Mouse (Mus musculus): ENCODE measurements at regions not wholly inside any gene's neighbourhood (a gene's known extent, or its start where the extent isn't known, plus 50 kb on each side); places are given as distances from the start of the nearest gene placed in this dataset.
A peak's percentile ranks its signal among the peaks of the same experiment; 100 is the strongest.

- no peaks in the 10 kb centered on the region for H3K9me3 ChIP-seq
- H3K27me3 ChIP-seq (ENCODE audit: poor library complexity, severe bottlenecking) = no peaks in the 10 kb centered on the region
- H3K4me1 ChIP-seq = peaks cover 8% of the 10 kb centered on the region; the same call in 1 of the 2 replicates
- H3K4me3 ChIP-seq = no peak overlapping the region
- H3K27ac ChIP-seq = no peak overlapping the region
- no peaks in the 10 kb centered on the region for H3K36me3 ChIP-seq (replicated peaks)
- 94% methylated on average over 2 of the region's 2 CpGs for WGBS
- DNase-seq (ENCODE audit: extremely low spot score, low spot score) = no peak
Observed at GRCm38 (mm10) chr9:30186261-30186660, 223.3 kb upstream of the Ntm start.

- WGBS = 93% methylated on average over 5 of the region's 5 CpGs
- H3K4me3 ChIP-seq = no peak overlapping the region
- peaks cover 6% of the 10 kb centered on the region; the same call in 1 of the 2 replicates for H3K4me1 ChIP-seq
- no peaks in the 10 kb centered on the region for H3K9me3 ChIP-seq
- DNase-seq (ENCODE audit: extremely low spot score, low spot score) = no peak
- no peaks in the 10 kb centered on the region for H3K27me3 ChIP-seq (ENCODE audit: poor library complexity, severe bottlenecking)
- no peak overlapping the region for H3K27ac ChIP-seq
- no peaks in the 10 kb centered on the region for H3K36me3 ChIP-seq (replicated peaks)
Observed at GRCm38 (mm10) chr9:30190078-30190477, 227.1 kb upstream of the Ntm start.

GRCm38 (mm10) chr9:30191119-30191518 is 228.2 kb upstream of the Ntm start:
- Histone ChIP-seq H3K4me1 (no peaks in the 10 kb centered on the region), H3K4me3 (no peak overlapping the region), H3K27ac (no peak overlapping the region), H3K9me3 (no peaks in the 10 kb centered on the region), H3K36me3 (replicated peaks) (no peaks in the 10 kb centered on the region), H3K27me3 (ENCODE audit: poor library complexity, severe bottlenecking) (no peaks in the 10 kb centered on the region)
- no peak for DNase-seq (ENCODE audit: extremely low spot score, low spot score)

- no peak for DNase-seq (ENCODE audit: extremely low spot score, low spot score)
- Histone ChIP-seq H3K4me3 (no peak overlapping the region), H3K36me3 (replicated peaks) (no peaks in the 10 kb centered on the region), H3K9me3 (no peaks in the 10 kb centered on the region), H3K27ac (no peak overlapping the region), H3K4me1 (no peaks in the 10 kb centered on the region), H3K27me3 (ENCODE audit: poor library complexity, severe bottlenecking) (no peaks in the 10 kb centered on the region)
Observed at GRCm38 (mm10) chr9:30191902-30192301, 229.0 kb upstream of the Ntm start.

- WGBS = 86% methylated on average over 3 of the region's 3 CpGs
- no peak overlapping the region for H3K4me3 ChIP-seq
- no peak overlapping the region for H3K27ac ChIP-seq
- no peaks in the 10 kb centered on the region for H3K36me3 ChIP-seq (replicated peaks)
- no peak for DNase-seq (ENCODE audit: extremely low spot score, low spot score)
- no peaks in the 10 kb centered on the region for H3K27me3 ChIP-seq (ENCODE audit: poor library complexity, severe bottlenecking)
- no peaks in the 10 kb centered on the region for H3K9me3 ChIP-seq
- no peaks in the 10 kb centered on the region for H3K4me1 ChIP-seq
Observed at GRCm38 (mm10) chr9:30194866-30195265, 231.9 kb upstream of the Ntm start.

- no peaks in the 10 kb centered on the region for H3K27me3 ChIP-seq (ENCODE audit: poor library complexity, severe bottlenecking)
- no peak overlapping the region for H3K4me3 ChIP-seq
- no peaks in the 10 kb centered on the region for H3K4me1 ChIP-seq
- H3K27ac ChIP-seq = no peak overlapping the region
- no peak for DNase-seq (ENCODE audit: extremely low spot score, low spot score)
- no peaks in the 10 kb centered on the region for H3K36me3 ChIP-seq (replicated peaks)
- no peaks in the 10 kb centered on the region for H3K9me3 ChIP-seq
- 90% methylated on average over 3 of the region's 3 CpGs for WGBS
Observed at GRCm38 (mm10) chr9:30202411-30202810, 224.5 kb upstream of the Snx19 start.

GRCm38 (mm10) chr9:30207631-30208030 is 219.3 kb upstream of the Snx19 start:
- Histone ChIP-seq H3K36me3 (replicated peaks) (no peaks in the 10 kb centered on the region), H3K9me3 (no peaks in the 10 kb centered on the region), H3K27ac (no peak overlapping the region), H3K4me3 (no peak overlapping the region), H3K27me3 (ENCODE audit: poor library complexity, severe bottlenecking) (no peaks in the 10 kb centered on the region), H3K4me1 (peaks cover 6% of the 10 kb centered on the region)
- 92% methylated on average over 4 of the region's 4 CpGs for WGBS
- no peak for DNase-seq (ENCODE audit: extremely low spot score, low spot score)

GRCm38 (mm10) chr9:30209806-30210205 is 217.1 kb upstream of the Snx19 start:
- Histone ChIP-seq H3K27me3 (ENCODE audit: poor library complexity, severe bottlenecking) (no peaks in the 10 kb centered on the region), H3K27ac (no peak overlapping the region; the same call in 1 of the 2 replicates), H3K9me3 (no peaks in the 10 kb centered on the region), H3K36me3 (replicated peaks) (no peaks in the 10 kb centered on the region), H3K4me3 (no peak overlapping the region), H3K4me1 (peaks cover 6% of the 10 kb centered on the region)
- WGBS = 52% methylated on average over 1 of the region's 1 CpGs
- no peak for DNase-seq (ENCODE audit: extremely low spot score, low spot score)

- H3K27ac ChIP-seq = no peak overlapping the region
- H3K4me3 ChIP-seq = no peak overlapping the region
- no peaks in the 10 kb centered on the region for H3K27me3 ChIP-seq (ENCODE audit: poor library complexity, severe bottlenecking)
- H3K36me3 ChIP-seq (replicated peaks) = no peaks in the 10 kb centered on the region
- H3K4me1 ChIP-seq = peaks cover 6% of the 10 kb centered on the region
- DNase-seq (ENCODE audit: extremely low spot score, low spot score) = no peak
- no peaks in the 10 kb centered on the region for H3K9me3 ChIP-seq
- 79% methylated on average over 3 of the region's 3 CpGs for WGBS
Observed at GRCm38 (mm10) chr9:30212471-30213075, 214.3 kb upstream of the Snx19 start.

- H3K4me3 ChIP-seq = no peak overlapping the region
- WGBS = 83% methylated on average over 8 of the region's 8 CpGs
Observed at GRCm38 (mm10) chr9:30234501-30235163, 192.3 kb upstream of the Snx19 start.

GRCm38 (mm10) chr9:30235791-30236190 is 191.1 kb upstream of the Snx19 start:
- Histone ChIP-seq H3K36me3 (replicated peaks) (no peaks in the 10 kb centered on the region), H3K4me1 (peaks cover 5% of the 10 kb centered on the region; the same call in 1 of the 2 replicates), H3K27me3 (ENCODE audit: poor library complexity, severe bottlenecking) (no peaks in the 10 kb centered on the region), H3K27ac (no peak overlapping the region), H3K4me3 (no peak overlapping the region), H3K9me3 (no peaks in the 10 kb centered on the region)
- DNase-seq (ENCODE audit: extremely low spot score, low spot score) = no peak
- 92% methylated on average over 3 of the region's 3 CpGs for WGBS

More at GRCm38 (mm10) chr9:30234501-30235163, 192.3 kb upstream of the Snx19 start:
- no peak for DNase-seq (ENCODE audit: extremely low spot score, low spot score)
- Histone ChIP-seq H3K9me3 (no peaks in the 10 kb centered on the region), H3K4me1 (no peaks in the 10 kb centered on the region), H3K27me3 (ENCODE audit: poor library complexity, severe bottlenecking) (no peaks in the 10 kb centered on the region), H3K36me3 (replicated peaks) (no peaks in the 10 kb centered on the region), H3K27ac (no peak overlapping the region)

- H3K4me1 ChIP-seq = peaks cover 5% of the 10 kb centered on the region; the same call in 1 of the 2 replicates
- H3K27ac ChIP-seq = no peak overlapping the region
- no peaks in the 10 kb centered on the region for H3K36me3 ChIP-seq (replicated peaks)
- no peak overlapping the region for H3K4me3 ChIP-seq
- WGBS = 84% methylated on average over 5 of the region's 5 CpGs
- no peaks in the 10 kb centered on the region for H3K9me3 ChIP-seq
- H3K27me3 ChIP-seq (ENCODE audit: poor library complexity, severe bottlenecking) = no peaks in the 10 kb centered on the region
- no peak for DNase-seq (ENCODE audit: extremely low spot score, low spot score)
Observed at GRCm38 (mm10) chr9:30242107-30242506, 184.8 kb upstream of the Snx19 start.

GRCm38 (mm10) chr9:30264533-30265168 is 162.3 kb upstream of the Snx19 start:
- no peaks in the 10 kb centered on the region for H3K36me3 ChIP-seq (replicated peaks)
- DNase-seq (ENCODE audit: extremely low spot score, low spot score) = peak; percentile 82
- peaks cover 6% of the 10 kb centered on the region; the same call in 1 of the 2 replicates for H3K4me1 ChIP-seq
- no peak overlapping the region for H3K27ac ChIP-seq
- 24% methylated on average over 11 of the region's 11 CpGs for WGBS
- H3K4me3 ChIP-seq = no peak overlapping the region
- H3K27me3 ChIP-seq (ENCODE audit: poor library complexity, severe bottlenecking) = peaks cover 24% of the 10 kb centered on the region
- H3K9me3 ChIP-seq = no peaks in the 10 kb centered on the region
